Mouse (Mus musculus) ES-Bruce4 (cell line): ENCODE measurements around the gene Rnf212b.

ENCODE experiments used
- CTCF ChIP-seq: IDR thresholded peaks from one replicate; pipeline ENCODE4 v1.8.1; 2011; ENCODE audit warnings: low read depth, low read length
- EP300 ChIP-seq: IDR thresholded peaks from 2 replicates; pipeline ENCODE4 v1.6.1; 2011; ENCODE audit warnings: low read depth, low read length; ENCODE audit not compliant: insufficient read depth
- POLR2A ChIP-seq: IDR thresholded peaks from one replicate; pipeline ENCODE4 v1.8.1; 2011; ENCODE audit warnings: low read length; ENCODE audit not compliant: insufficient read depth

DNA sequence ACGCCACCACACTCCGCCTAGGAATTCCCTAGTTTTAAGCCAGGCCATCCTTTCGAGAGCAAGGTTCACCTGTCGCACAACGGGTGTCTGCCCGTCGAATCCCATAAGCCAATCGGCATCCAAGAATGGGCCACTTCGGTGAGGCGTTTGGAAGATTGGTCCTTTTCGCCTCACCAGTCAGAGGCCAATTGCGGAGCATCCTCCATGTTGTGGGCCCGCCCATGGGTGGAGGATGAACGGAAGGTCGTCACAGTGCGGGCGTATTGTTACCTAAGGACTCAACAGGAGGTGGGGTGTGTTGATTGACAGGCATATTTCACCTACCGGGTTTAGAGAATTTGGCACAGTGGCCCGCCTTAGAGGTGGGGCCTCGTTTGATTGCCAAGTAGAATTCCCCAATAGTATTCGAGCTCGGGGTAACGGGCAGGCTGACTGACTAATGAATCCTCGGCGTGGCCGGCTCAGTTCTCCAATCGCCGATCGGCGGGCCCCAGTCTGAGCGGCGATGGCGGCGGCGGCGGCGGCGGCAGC is 79.8 kb downstream of the Rnf212b start:
- TF ChIP-seq CTCF (no peak), POLR2A (peak; percentile 83), EP300 (no peak)
